Mouse (Mus musculus) limb, embryonic 11.5 days (tissue): ENCODE results near the gene Dync2li1. TPM values are rescaled to one million over a fixed set of nuclear protein-coding genes. Genes with fewer than 3 reads are reported as not detected.
A peak's percentile ranks its signal among the peaks of the same experiment; 100 is the strongest.

ENCODE experiments used
- ATAC-seq: fragments of 200-750 bp; cut with Nextera tagmentation; 2 replicates; pipeline ENCODE4 v1.8.0; 2017; ENCODE audit warnings: low read depth; ENCODE audit not compliant: insufficient number of reproducible peaks, low FRiP score, low TSS enrichment
- DNase-seq: peaks from one replicate; pipeline ENCODE4 v3.0.0-alpha.2; 2015; ENCODE audit warnings: low spot score
- H3K27ac ChIP-seq: fragments of 300-500 bp; sonication (generic); replicated peaks from 2 replicates; pipeline ENCODE4 v1.5.1; 2014; ENCODE audit warnings: low read depth, mild to moderate bottlenecking, low read length
- H3K27me3 ChIP-seq: fragments of 300-500 bp; sonication (generic); 2 replicates; pipeline ENCODE4 v1.6.1; 2014; ENCODE audit warnings: mild to moderate bottlenecking, low read length, mixed read lengths; ENCODE audit not compliant: control insufficient read depth, insufficient read depth
- H3K36me3 ChIP-seq: fragments of 300-500 bp; sonication (generic); 2 replicates; pipeline ENCODE4 v1.6.1; 2014; ENCODE audit warnings: mild to moderate bottlenecking, low read length, moderate library complexity, mixed read lengths; ENCODE audit not compliant: control insufficient read depth, insufficient read depth
- H3K4me1 ChIP-seq: fragments of 300-500 bp; sonication (generic); 2 replicates; pipeline ENCODE4 v1.6.1; 2014; ENCODE audit warnings: low read length, mixed read lengths; ENCODE audit not compliant: control insufficient read depth, insufficient read depth
- H3K4me2 ChIP-seq: fragments of 300-500 bp; sonication (generic); 2 replicates; pipeline ENCODE4 v1.6.1; 2014; ENCODE audit warnings: low read depth, mild to moderate bottlenecking, moderate library complexity; ENCODE audit not compliant: severe bottlenecking
- H3K4me3 ChIP-seq: fragments of 300-500 bp; sonication (generic); 2 replicates; pipeline ENCODE4 v1.5.1; 2014; ENCODE audit warnings: low read depth, low read length
- H3K9ac ChIP-seq: fragments of 300-500 bp; sonication (generic); 2 replicates; pipeline ENCODE4 v1.6.1; 2014; ENCODE audit warnings: mild to moderate bottlenecking, low read length
- H3K9me3 ChIP-seq: fragments of 300-500 bp; sonication (generic); 2 replicates; pipeline ENCODE4 v1.6.1; 2016; ENCODE audit warnings: low read length; ENCODE audit not compliant: control insufficient read depth
- WGBS: fragments of 180-500 bp; shearing (Covaris S2); extraction: QIAGEN DNeasy Blood & Tissue Kit; methylation state at CpG from one replicate; pipeline ENCODE4 v1.1.7; 2014; 5-methylcytosine and 5-hydroxymethylcytosine counted together
- polyA plus RNA-seq: library from polyadenylated mRNA; unstranded; fragments of >200 nt; fragmentation: Nextera tagmentation; extraction: Ambion mirVana; gene quantifications from 2 replicates; pipeline ENCODE4 v1.2.1, GENCODE M21; 2014

Dync2li1 gene
- polyA plus RNA-seq, 1 experiment from 2014 or later, result 42.0 TPM

DNA sequence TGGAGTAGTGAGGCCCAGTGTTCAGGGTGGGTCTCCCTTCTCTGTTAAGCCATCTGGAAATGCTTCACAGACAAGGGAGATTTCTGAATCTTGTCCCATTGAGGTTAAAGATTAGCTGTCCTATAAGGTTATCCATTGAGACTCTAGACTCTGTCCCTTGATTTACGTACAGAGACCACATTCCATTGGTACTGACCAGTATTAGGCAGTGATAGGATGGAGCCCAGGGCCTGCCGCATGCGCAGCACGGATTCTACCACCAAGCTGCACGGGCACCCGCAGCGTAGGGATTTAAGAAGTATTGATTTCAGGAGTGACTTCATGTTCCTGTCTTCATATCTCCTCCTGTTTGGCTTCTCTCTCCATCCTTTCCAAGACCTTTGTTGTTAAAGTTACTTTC lies 36.2 kb upstream of the Dync2li1 start:
- Histone ChIP-seq H3K9me3 (no peaks in the 10 kb centered on the region), H3K4me1 (no peaks in the 10 kb centered on the region), H3K4me3 (no peak overlapping the region), H3K4me2 (no peak overlapping the region), H3K36me3 (0 out of 2 replicates have a peak, but pooled peaks cover under 1% of the 10 kb centered on the region), H3K27me3 (no peaks in the 10 kb centered on the region), H3K9ac (no peak overlapping the region), H3K27ac (no peak overlapping the region)
- ATAC-seq (no peak), DNase-seq (no peak)
- 97% methylated on average over 7 of the region's 7 CpGs for WGBS

DNA sequence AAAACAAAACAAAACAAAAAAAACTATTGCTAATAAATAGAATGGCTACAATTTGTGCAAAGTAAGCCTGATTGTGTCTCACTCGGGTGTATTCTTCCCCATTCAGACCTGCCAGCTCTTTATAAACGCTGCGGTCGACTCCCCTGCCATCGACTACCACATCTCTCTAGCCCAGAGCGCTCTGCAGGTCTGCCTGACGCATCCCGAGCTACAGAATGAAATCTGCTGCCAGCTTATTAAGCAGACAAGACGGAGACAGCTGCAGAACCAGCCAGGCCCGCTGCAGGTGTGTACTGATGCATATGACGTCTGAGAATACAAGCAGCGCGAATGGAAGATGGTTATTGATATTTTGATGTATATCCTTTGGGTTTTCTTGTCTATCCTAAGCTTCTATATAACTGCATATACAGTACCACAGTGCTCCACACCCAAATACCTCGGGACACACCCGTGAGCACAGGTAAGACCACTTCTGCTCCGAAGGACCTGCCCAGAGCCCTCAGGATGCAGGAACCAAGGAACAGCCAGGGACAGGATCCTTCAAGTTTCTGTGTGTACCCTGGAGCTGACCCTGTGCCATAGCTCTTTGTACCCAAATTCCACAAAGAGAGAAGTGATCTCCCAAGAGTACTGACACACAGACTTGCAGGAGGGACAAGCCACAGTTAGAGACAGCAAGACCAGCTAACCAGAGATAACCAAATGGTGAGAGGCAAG lies 34.7 kb upstream of the Dync2li1 start:
- Histone ChIP-seq H3K27me3 (no peaks in the 10 kb centered on the region), H3K4me2 (no peak overlapping the region), H3K9me3 (no peaks in the 10 kb centered on the region), H3K4me1 (peaks cover 2% of the 10 kb centered on the region; the same call in 1 of the 2 replicates), H3K27ac (no peak overlapping the region), H3K9ac (no peak overlapping the region), H3K4me3 (no peak overlapping the region), H3K36me3 (0 out of 2 replicates have a peak, but pooled peaks cover 2% of the 10 kb centered on the region)
- WGBS, result 91% methylated on average over 16 of the region's 16 CpGs
- DNase-seq, result no peak
- ATAC-seq, result no peak

DNA sequence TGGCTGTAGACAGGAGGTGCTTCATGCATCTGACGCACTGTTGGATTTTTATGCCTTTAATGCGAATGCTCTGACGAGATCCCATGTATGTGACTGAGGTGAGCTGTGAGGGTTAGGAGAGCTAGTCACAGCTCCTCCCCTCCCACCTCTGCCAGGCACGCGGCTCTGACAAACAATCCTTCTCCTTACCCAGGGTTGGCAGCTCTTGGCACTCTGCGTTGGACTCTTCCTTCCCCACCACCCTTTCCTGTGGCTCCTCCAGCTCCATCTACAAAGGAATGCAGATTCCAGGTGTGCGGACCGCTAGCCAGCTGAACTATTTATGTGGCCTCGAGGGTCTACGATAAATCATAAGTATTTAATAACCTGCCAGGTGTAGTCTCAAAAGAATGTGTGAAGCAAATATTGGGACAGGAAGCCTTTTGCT lies 30.3 kb upstream of the Dync2li1 start:
- 0 out of 2 replicates have a peak, but pooled peaks cover 2% of the 10 kb centered on the region for H3K36me3 ChIP-seq
- WGBS, result 42% methylated on average over 10 of the region's 10 CpGs
- H3K9ac ChIP-seq, result no peak overlapping the region
- no peak overlapping the region for H3K4me3 ChIP-seq
- H3K4me1 ChIP-seq, result peaks cover 2% of the 10 kb centered on the region; the same call in 1 of the 2 replicates
- ATAC-seq (no peak), DNase-seq (no peak)
- no peaks in the 10 kb centered on the region for H3K9me3 ChIP-seq
- no peaks in the 10 kb centered on the region for H3K27me3 ChIP-seq
- H3K27ac ChIP-seq, result no peak overlapping the region; the same call in 1 of the 2 replicates
- H3K4me2 ChIP-seq, result no peak overlapping the region

DNA sequence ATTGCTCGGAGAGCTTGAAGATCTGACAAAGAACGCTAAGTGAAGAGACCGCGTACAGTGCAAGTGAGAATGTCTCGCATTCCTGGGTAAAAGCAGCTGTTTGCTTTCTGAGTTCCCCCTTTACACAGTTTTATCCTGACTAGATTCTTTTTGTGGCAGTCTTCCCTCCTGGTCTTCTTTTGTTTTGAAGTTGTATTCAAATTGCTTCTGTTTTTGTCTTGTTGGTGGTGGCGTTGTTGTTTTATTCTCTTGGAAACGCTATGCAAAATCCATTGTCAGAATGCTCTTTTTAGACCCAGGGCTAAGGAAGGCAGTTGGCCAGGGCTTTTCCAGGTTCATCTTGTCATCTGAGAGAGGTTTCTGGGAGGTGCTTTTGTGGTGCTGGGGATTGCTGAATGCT lies 29.8 kb upstream of the Dync2li1 start:
- Histone ChIP-seq H3K9me3 (no peaks in the 10 kb centered on the region), H3K4me1 (peaks cover 2% of the 10 kb centered on the region; the same call in 1 of the 2 replicates), H3K9ac (no peak overlapping the region), H3K4me3 (no peak overlapping the region), H3K27ac (0 out of 2 replicates have a peak overlapping the region, but pooled peaks have one; percentile 3), H3K4me2 (no peak overlapping the region), H3K27me3 (no peaks in the 10 kb centered on the region), H3K36me3 (0 out of 2 replicates have a peak, but pooled peaks cover 2% of the 10 kb centered on the region)
- ATAC-seq (no peak), DNase-seq (no peak)
- WGBS, result 59% methylated on average over 7 of the region's 7 CpGs

DNA sequence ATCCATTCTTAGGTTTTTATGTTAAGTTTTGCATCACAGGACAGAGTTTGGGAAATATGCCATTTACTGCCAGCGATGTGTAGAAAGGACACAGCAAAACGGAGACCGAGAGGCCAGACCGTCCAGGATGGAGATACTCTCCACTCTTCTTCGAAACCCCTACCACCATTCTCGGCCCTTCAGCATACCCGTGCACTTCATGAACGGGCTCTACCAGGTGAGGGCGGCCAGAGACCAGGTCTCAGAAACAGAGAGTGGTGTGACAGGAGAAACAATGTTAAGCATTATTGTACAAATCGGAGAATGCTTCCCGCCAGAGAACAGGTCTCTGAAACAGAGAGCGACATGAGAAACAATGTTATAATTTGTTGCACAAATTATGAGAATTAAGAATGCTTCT lies 28.4 kb upstream of the Dync2li1 start:
- DNase-seq (no peak), ATAC-seq (no peak)
- Histone ChIP-seq H3K36me3 (0 out of 2 replicates have a peak, but pooled peaks cover 2% of the 10 kb centered on the region), H3K9me3 (no peaks in the 10 kb centered on the region), H3K27ac (no peak overlapping the region), H3K4me2 (no peak overlapping the region), H3K27me3 (no peaks in the 10 kb centered on the region), H3K4me3 (no peak overlapping the region), H3K4me1 (peaks cover 2% of the 10 kb centered on the region; the same call in 1 of the 2 replicates), H3K9ac (no peak overlapping the region)
- WGBS, result 92% methylated on average over 12 of the region's 12 CpGs

DNA sequence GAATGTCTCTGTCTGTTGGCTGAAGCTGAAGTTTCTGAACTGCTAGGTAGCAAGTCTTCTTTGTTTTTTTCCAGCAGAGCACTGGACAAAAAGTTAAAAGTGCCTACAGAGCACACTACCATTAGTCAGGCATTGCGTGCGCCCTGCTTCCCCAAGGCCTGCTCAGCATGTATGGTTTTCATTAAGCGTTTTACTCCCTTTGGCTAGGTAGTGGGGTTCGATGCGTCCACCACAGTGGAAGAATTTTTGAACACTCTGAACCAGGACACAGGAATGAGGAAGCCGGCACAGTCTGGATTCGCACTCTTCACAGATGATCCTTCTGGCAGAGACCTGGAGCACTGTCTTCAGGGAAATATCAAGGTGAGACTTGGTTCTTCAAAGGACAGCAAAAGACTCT lies 27.4 kb upstream of the Dync2li1 start:
- H3K4me2 ChIP-seq, result no peak overlapping the region
- H3K27me3 ChIP-seq, result no peaks in the 10 kb centered on the region
- no peaks in the 10 kb centered on the region for H3K9me3 ChIP-seq
- H3K9ac ChIP-seq, result no peak overlapping the region
- no peak overlapping the region for H3K4me3 ChIP-seq
- 37% methylated on average over 7 of the region's 7 CpGs for WGBS
- H3K27ac ChIP-seq, result no peak overlapping the region
- DNase-seq, result no peak
- ATAC-seq, result peak; percentile 39; the same call in 1 of the 2 replicates
- 0 out of 2 replicates have a peak, but pooled peaks cover 2% of the 10 kb centered on the region for H3K36me3 ChIP-seq
- H3K4me1 ChIP-seq, result peaks cover 2% of the 10 kb centered on the region; the same call in 1 of the 2 replicates

DNA sequence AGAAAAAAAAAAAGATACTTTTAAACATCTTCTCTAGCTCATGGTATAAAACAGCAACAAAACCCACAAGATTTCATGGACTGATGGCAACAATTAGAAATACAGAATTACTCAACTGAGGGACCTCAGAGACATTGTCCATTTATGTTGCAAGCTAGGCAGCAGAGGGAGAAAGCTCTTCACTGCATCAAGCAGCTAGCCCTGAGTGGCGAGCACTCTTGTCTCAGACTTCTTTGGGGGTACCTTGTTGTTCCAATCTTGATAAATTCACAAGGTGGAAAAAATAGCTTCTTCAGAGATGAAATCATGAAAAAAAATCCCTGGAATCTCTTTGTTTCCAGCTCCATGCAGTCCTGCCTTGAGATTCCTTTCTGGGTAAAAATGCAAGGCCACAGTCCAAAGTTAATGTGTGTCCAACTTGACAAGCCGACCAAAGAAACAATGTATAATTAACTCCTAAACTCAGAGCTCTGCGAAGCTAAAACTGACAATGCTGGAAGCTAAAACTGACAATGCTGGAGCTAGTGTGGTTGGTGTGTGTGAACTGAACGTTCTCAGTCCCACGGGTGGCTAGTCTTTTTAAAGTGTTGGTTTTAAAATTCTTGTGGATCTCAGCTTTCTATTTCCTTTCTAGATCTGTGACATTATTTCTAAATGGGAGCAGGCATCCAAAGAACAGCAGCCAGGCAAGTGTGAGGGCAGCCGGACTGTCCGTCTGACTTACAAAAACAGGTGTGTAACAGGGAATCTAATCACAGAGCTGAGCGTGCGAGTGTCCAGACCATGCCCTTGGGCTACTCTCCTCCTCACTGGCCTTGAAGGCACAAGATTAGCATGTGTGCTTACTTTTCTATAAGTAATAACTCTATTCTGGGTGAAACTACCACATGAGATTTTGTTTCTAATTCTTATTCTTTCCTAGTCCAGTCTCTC lies 26.0 kb upstream of the Dync2li1 start:
- no peaks in the 10 kb centered on the region for H3K27me3 ChIP-seq
- H3K27ac ChIP-seq, result no peak overlapping the region
- H3K4me2 ChIP-seq, result no peak overlapping the region
- peaks cover 2% of the 10 kb centered on the region; the same call in 1 of the 2 replicates for H3K4me1 ChIP-seq
- DNase-seq, result no peak
- ATAC-seq, result no peak
- no peaks in the 10 kb centered on the region for H3K36me3 ChIP-seq
- no peak overlapping the region for H3K9ac ChIP-seq
- 80% methylated on average over 9 of the region's 9 CpGs for WGBS
- no peaks in the 10 kb centered on the region for H3K9me3 ChIP-seq
- H3K4me3 ChIP-seq, result no peak overlapping the region

DNA sequence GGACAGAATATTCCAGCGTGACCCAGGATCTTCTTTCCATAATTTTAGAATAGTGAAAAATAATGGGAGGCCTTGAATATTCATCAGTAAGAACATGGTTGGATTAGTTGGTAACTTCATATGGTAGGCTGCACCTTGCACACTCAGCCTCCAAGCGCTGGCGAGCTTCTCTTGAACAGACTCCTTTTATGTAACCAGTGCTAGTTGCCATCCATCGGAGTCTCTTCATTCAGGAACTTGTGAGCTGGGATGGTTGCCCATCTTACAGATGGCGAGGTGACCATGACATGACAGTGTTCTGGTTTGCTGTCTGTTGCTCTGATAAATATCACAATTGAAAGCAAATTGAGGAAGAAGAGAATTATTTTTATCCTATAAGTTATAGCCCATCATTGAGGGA lies 24.5 kb upstream of the Dync2li1 start:
- Histone ChIP-seq H3K9me3 (no peaks in the 10 kb centered on the region), H3K36me3 (no peaks in the 10 kb centered on the region), H3K9ac (no peak overlapping the region), H3K4me3 (no peak overlapping the region), H3K27ac (no peak overlapping the region), H3K27me3 (no peaks in the 10 kb centered on the region), H3K4me1 (no peaks in the 10 kb centered on the region; the same call in 1 of the 2 replicates), H3K4me2 (no peak overlapping the region)
- 94% methylated on average over 5 of the region's 5 CpGs for WGBS
- ATAC-seq (no peak), DNase-seq (no peak)
